Mouse (Mus musculus) heart, adult 9 months (tissue): ENCODE measurements at regions not wholly inside any gene's neighbourhood (a gene's known extent, or its start where the extent isn't known, plus 50 kb on each side); places are given as distances from the start of the nearest gene placed in this dataset.

Experiments
- DNase-seq, 2 experiments: peaks; one replicate each; pipeline ENCODE4 v3.0.0; 2022; ENCODE audit warnings: low spot score in 2 of 2

DNA sequence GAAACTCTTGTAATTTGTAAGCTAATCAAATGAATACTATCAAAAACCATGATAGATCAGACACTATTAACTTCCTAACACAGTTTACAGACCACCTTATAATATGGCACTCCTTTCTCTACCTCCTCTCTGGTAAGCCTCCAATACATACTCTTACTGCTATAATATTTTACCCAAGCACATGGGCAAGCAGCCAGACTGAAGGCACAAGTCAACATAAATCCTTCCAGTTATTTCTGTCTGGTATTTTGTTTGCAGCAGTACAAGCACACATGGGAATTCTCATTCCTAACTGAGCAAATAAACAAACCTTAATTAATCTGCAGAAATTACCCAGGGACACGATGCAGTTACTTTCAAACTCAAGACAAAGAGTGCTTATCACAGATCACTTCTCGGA, 210.7 kb upstream of the Zc3h12c start:
- no peak for DNase-seq

DNA sequence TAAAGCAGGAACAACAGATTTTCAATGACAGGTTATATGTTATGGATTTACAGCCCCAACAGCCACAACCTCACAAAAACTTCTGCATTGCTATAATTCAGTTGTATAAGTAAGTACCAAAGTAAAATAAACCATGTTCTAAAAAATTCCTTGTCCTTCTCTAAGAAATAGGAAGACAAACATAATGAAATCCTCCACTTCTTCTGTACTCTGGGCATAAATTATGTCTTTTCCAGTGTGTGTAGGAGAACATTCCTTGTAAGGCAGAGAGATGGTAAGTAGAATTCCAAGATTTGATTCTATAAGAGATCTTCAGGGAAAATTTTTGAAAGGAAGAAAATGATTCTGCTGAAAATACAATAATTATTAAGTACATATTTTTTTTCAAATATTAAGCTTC, 209.4 kb upstream of the Zc3h12c start:
- DNase-seq, result no peak

DNA sequence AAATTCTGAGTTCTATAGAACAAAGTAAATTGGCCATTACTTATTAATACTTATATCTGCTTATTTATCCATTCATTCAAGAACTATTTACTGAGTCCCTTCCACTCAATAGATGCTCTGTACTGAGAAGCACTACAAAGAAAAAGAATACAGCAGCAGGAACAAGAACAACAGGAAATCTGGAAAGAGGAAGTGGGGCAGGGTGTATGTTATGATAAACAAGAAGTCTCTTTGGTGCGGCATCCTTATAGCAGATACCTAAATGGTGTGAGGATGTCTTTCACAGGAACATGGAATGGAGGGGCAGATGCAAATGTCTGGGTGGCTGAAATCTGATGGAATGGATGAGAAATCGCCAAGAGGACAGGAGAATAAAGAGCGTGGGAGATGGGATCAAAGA, 208.5 kb upstream of the Zc3h12c start:
- DNase-seq, result no peak

DNA sequence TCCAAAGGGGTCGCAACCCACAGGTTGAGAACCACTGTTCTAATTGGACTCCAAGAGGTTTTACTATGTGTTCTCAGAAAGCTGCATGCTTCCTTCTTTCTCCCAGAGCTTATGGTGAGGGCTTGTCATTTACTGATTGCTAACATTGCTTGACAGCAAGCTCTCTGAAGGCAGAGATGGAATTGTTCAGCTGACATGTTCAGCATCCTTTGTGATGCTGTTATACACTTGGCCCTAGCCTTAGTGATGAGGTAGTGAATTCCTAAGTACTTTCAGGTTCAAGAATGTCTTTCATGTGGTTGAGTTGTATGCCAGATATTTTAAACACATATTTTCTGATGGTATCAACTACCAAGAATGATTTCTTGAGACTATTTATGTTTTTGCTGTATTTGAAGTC, 202.9 kb upstream of the Zc3h12c start:
- DNase-seq, result no peak

- DNase-seq, result no peak
These were observed 200.5 kb upstream of the Zc3h12c start for GRCm38 (mm10) chr9:52368911-52369310.

GRCm38 (mm10) chr9:52368080-52368479, 199.7 kb upstream of the Zc3h12c start:
- no peak for DNase-seq

GRCm38 (mm10) chr9:52366046-52366445, 197.7 kb upstream of the Zc3h12c start:
- no peak for DNase-seq

DNA sequence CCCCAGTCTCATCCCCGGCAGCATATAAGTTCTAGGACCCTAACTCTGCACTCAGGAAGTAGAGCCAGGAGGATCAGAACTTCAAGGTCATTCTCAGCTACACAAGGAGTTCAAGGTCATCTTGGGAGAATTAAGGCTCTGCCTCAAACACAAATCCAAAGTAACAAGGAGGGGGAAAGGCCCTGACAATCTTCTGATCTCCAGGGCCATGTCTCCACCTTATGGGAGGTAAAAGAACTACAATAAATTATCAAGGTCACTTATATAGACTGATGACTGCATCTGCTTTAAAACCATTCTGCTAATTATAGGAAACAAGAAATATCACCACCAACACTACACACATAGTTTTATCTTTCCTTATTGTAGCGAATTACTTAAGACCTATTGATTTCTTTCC, 193.2 kb upstream of the Zc3h12c start:
- no peak for DNase-seq

- no peak for DNase-seq
These were observed 191.0 kb upstream of the Zc3h12c start for GRCm38 (mm10) chr9:52359416-52359815.

GRCm38 (mm10) chr9:52356549-52356948, 188.2 kb upstream of the Zc3h12c start:
- no peak for DNase-seq

DNA sequence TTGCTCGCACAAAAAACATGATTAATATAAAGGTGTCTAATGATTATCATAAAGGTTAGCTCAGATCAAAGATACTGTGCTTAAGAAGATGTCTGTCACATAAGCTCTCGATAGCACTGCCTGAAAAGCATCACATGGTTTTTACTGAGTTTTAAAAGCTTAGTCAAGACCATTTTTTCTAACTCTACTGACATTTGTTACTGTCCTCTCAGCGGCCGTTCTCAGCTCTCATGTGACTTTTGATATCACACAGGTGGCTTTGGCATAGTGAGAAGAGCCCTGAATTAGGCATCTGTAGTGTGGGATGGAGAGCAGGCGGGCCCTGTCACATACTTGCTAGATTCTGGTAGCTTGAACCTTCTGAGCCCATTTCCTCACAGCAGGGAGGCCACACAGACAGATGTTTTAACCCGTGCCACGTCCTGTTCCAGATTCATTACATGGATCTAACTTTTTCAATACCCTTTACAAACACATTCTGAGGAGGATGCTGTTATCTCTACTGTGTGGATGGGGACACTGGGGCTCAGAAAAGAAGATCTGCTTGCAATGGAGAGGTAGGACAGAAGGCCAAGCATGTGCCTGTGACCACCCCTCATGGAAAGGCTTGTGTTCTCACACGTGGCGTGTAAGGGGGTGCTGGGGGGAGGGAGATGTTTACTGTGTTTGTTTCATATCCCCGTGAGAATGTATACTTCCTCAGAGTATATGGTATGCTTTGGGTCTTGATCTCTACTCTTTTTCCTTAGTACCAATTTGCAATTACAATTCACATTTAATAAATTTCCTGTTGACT, 187.0 kb upstream of the Zc3h12c start:
- DNase-seq, result no peak

- DNase-seq, result no peak
These were observed 180.5 kb upstream of the Zc3h12c start for GRCm38 (mm10) chr9:52348536-52349527.

- DNase-seq, result no peak
These were observed 176.0 kb upstream of the Zc3h12c start for GRCm38 (mm10) chr9:52344177-52344877.

- no peak for DNase-seq
These were observed 172.7 kb upstream of the Zc3h12c start for GRCm38 (mm10) chr9:52341029-52341428.

DNA sequence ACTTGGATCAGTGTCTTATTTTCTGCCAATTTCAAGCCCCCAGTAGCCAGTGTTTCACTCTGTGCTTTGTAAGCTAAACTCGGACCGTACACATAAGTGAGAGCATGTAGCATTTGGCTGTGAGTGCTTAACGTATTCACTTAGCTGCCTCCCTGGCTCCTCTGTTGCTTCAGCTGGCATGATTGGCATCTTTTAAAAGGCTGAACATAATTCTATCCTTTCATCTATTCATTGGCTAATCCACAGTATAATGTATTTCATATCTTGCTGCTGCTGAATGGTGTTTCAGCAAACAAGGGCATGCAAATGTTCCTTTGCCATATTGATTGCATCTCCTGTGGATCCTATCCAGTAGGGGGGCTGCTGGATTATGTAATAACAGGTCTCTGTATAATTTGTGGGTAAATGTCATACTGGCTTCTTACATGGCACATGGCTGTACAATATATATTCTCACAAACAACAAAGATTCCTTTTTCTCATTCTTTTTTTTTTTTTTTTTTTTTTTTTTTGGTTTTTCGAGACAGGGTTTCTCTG, 169.5 kb upstream of the Zc3h12c start:
- DNase-seq, result no peak

DNA sequence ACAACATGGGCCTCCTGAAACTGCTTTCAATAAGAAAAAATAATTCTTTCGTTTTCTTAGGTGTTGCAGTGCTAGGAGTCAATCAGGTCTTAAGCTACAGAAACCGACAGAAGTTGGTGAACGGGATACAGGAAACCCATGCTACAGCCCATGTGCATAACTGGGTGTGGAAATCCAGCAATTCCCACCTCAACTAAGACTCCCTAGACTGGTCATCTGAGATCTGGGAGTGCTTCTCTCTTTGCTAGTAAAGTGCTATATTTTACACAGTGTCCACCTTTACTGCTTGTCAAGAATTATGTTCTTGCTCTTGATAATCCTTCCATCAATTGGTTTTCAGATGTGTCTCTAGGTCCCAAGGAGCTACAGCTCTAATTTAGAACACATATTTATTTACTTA, 166.4 kb upstream of the Zc3h12c start:
- DNase-seq, result no peak

- DNase-seq, result no peak
These were observed 165.5 kb upstream of the Zc3h12c start for GRCm38 (mm10) chr9:52333884-52334283.

DNA sequence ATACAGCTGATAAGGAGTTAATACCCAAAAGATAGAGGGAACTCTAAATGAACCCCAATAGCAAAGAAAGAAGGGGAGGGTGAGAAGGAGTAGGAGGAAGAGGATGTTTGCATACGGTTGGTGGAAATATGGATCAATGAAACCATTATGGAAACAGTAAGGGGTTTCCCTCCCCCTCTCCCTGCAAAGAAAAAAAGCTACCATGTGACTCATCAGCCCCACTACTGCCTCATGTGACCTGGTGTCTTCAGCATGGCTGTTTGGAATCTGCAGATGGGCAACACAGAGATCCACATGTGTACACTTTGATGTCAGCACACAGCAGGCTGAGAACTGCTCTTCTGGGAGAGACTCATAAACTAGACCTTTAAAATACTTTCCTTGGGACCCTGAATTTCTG, 163.4 kb upstream of the Zc3h12c start:
- DNase-seq, result no peak

DNA sequence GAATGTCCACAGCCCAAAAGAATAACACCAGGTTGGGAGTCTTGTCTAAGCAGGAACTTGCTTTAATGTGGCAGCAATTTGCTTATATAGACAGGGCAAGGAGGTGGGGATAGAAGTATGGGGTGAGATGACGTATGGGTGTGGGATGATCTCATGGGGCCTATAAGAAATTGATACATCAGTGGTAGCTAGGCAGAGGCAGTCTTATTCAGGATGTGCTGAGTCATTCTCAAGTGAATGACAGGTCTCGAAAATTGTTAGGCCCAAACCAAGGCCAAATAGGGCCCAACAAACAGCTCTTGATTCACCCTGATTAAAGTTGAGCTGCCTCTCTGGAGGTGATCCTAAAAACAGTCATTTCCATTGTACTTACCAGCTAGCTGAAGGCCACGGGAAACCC, 162.3 kb upstream of the Zc3h12c start:
- no peak for DNase-seq

DNA sequence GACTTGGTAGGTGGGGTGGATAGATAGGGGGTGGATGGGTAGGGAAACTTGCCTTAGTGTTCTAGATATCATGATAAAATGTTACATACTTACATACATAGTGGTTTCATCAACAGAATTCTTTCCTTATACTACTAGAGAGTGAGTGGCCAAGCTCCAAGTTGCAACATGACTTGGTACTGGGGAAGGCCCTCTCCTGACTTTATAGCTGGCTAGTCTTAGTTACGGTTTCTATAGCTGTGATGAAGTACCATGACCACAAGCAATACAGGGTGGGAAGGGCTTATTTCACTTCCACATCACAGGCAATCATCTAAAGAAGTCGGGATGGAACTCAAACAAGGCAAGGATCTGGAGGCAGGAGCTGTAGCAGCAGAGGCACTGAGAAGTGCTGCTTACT, 156.0 kb upstream of the Zc3h12c start:
- DNase-seq, result no peak

DNA sequence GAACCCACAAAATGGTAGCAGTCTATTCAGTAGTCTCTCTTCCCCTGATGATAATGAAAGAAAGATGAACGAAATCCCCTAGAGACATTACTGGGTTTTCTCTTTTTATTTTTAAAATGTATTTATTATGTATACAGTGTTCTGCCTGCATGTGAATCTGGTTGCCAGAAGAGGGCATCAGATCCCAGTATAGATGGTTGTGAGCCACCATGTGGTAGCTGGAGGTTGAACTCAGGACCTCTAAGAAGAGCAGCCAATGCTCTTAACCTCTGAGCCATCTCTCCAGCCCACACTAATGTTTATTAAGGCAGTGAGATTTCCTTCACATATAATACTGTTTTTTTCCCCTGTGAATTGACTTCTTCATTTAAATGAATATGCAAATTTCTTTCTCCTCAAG, 155.4 kb upstream of the Zc3h12c start:
- no peak for DNase-seq

DNA sequence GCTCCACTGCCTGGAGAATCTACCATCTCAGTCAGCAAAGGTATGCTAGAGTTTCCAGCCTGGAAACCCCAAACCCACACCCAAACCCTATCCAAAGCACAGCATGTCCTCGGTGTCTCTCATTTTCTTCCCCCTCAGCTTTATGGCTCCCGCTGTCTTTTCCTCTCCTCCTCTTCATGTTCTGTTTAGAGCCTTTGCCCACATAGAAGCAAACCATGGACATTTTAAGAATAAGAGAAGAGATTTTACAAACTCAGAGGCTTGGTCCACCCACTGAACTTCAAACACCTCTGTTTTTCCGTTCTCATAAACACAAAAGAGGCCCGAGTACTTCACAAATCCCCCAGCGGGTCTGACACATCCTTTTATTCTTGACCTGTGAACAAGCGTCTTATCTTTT, 154.9 kb upstream of the Zc3h12c start:
- no peak for DNase-seq
